Mouse (Mus musculus) embryonic fibroblast, embryonic 13.5 days (primary cell): ENCODE data around the gene Spsb2.

Experiments used
- CTCF ChIP-seq: IDR thresholded peaks from 2 replicates; pipeline ENCODE4 v1.5.1; 2011; ENCODE audit warnings: mild to moderate bottlenecking, control low read depth, low read length, moderate library complexity, borderline replicate concordance; ENCODE audit not compliant: insufficient read depth
- POLR2A ChIP-seq: IDR thresholded peaks from 2 replicates; pipeline ENCODE4 v1.6.1; 2011; ENCODE audit warnings: low read depth, mild to moderate bottlenecking, control low read depth, low read length, moderate library complexity

- TF ChIP-seq CTCF: no peak
- peak; percentile 77 for TF ChIP-seq POLR2A
Measured at GRCm38 (mm10) chr6:124829799-124830700, 21.6 kb downstream of the Spsb2 start.
